Mouse (Mus musculus) midbrain, embryonic 15.5 days (tissue): ENCODE measurements around the gene Rbm4b. TPM values are rescaled to one million over a fixed set of nuclear protein-coding genes. Genes with fewer than 3 reads are reported as not detected.
A peak's percentile ranks its signal among the peaks of the same experiment; 100 is the strongest.
"Not testable (repeated sequence)": the region's sequence is repeated elsewhere in the genome, so short reads cannot be mapped to it uniquely, and the experiment has no call there.

Experiments used
- ATAC-seq: fragments of 200-750 bp; cut with Nextera tagmentation; replicated peaks from 2 replicates; pipeline ENCODE4 v1.8.0; 2017; ENCODE audit warnings: moderate TSS enrichment
- H3K27ac ChIP-seq: fragments of 300-500 bp; sonication (generic); 2 replicates; pipeline ENCODE4 v1.5.1; 2015; ENCODE audit warnings: mild to moderate bottlenecking, inconsistent platforms
- H3K27me3 ChIP-seq: fragments of 300-500 bp; sonication (generic); replicated peaks from 2 replicates; pipeline ENCODE4 v1.6.1; 2015; ENCODE audit warnings: inconsistent platforms
- H3K36me3 ChIP-seq: fragments of 300-500 bp; sonication (generic); replicated peaks from 2 replicates; pipeline ENCODE4 v1.6.1; 2015; ENCODE audit warnings: inconsistent platforms
- H3K4me1 ChIP-seq: fragments of 300-500 bp; sonication (generic); 2 replicates; pipeline ENCODE4 v1.6.1; 2015; ENCODE audit warnings: inconsistent platforms
- H3K4me2 ChIP-seq: fragments of 300-500 bp; sonication (generic); 2 replicates; pipeline ENCODE4 v1.6.1; 2015; ENCODE audit warnings: inconsistent platforms, mild to moderate bottlenecking, moderate library complexity
- H3K4me3 ChIP-seq: fragments of 300-500 bp; sonication (generic); 2 replicates; pipeline ENCODE4 v1.5.1; 2015; ENCODE audit warnings: mild to moderate bottlenecking, inconsistent platforms
- H3K9ac ChIP-seq: fragments of 300-500 bp; sonication (generic); 2 replicates; pipeline ENCODE4 v1.6.1; 2015; ENCODE audit warnings: mild to moderate bottlenecking, inconsistent platforms
- H3K9me3 ChIP-seq: fragments of 300-500 bp; sonication (generic); 2 replicates; pipeline ENCODE4 v1.6.1; 2016; ENCODE audit warnings: inconsistent platforms
- WGBS: fragments of 180-500 bp; shearing (Covaris S2); methylation state at CpG from one replicate; pipeline ENCODE4 v1.1.7; 2015; ENCODE audit warnings: mixed read lengths; 5-methylcytosine and 5-hydroxymethylcytosine counted together
- polyA plus RNA-seq: library from polyadenylated mRNA; unstranded; fragments of >200 nt; fragmentation: Nextera tagmentation; extraction: Ambion mirVana; gene quantifications from 2 replicates; pipeline ENCODE4 v1.2.1, GENCODE M21; 2015

The Rbm4b gene
- polyA plus RNA-seq, 1 experiment from 2014 or later: 180 TPM

DNA sequence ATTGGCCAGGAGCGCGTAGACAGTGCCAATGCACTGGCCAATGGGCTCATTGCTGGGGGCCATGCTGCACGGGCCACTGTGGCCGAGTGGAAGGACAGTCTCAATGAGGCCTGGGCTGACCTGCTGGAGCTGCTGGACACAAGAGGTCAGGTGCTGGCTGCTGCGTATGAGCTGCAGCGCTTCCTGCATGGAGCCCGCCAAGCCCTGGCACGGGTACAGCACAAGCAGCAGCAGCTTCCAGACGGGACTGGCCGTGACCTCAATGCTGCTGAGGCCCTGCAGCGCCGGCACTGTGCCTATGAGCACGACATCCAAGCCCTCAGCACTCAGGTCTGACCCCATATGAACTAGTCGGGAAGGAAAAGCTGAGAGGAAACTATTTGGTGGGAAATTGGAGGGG, 9.7 kb upstream of the Rbm4b start:
- Histone ChIP-seq H3K27ac (no peak overlapping the region), H3K4me3 (no peak overlapping the region), H3K4me2 (no peak overlapping the region), H3K9ac (no peak overlapping the region), H3K36me3 (peaks cover 88% of the 10 kb centered on the region), H3K27me3 (no peaks in the 10 kb centered on the region), H3K9me3 (no peaks in the 10 kb centered on the region), H3K4me1 (no peaks in the 10 kb centered on the region)
- WGBS: 89% methylated on average over 14 of the region's 14 CpGs
- ATAC-seq: no peak

DNA sequence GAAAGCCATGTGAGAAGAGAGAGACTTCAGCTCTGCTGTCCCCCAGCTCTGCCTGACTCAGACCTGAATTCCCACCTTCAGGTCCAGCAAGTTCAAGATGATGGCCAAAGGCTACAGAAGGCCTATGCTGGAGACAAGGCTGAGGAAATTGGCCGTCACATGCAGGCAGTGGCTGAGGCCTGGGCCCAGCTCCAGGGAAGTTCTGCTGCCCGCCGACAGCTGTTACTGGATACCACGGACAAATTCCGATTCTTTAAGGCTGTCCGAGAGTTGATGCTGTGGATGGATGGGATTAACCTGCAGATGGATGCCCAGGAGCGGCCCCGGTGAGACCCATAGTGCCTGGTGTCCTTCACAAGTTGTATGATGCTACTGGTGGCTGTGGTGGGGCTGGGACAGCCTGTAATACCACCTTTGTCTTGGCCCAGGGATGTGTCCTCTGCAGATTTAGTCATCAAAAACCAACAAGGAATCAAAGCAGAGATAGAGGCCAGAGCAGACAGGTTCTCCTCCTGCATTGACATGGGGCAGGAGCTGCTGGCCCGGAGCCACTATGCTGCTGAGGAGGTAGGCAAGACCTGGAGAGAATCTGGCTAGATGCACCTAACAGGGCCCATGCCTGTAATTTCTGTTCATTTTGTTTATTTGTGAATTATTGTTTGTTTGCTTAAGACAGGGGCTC, 8.5 kb upstream of the Rbm4b start:
- 94% methylated on average over 9 of the region's 9 CpGs for WGBS
- H3K9ac ChIP-seq: no peak overlapping the region

DNA sequence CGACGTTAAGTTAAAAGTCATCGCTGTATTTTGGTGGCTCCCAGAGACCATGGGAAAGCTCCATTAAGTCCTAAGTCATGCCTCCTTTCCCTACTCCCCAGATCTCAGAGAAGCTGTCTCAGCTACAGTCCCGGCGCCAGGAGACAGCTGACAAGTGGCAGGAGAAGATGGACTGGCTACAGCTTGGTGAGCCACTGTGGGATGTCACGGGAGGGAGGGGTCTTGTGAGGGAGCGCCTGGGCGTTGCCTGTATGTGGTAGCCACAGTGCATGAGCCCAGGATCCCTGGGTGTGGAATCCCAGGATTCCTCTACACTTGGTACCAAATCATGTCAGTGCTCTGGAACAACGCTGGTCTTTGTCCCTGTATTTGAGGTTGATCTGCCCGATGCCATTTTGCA, 7.8 kb upstream of the Rbm4b start:
- no peak for ATAC-seq
- no peaks in the 10 kb centered on the region for H3K27me3 ChIP-seq
- H3K27ac ChIP-seq: no peak overlapping the region
- H3K9me3 ChIP-seq: no peaks in the 10 kb centered on the region
- 91% methylated on average over 10 of the region's 10 CpGs for WGBS
- H3K36me3 ChIP-seq: peaks cover 81% of the 10 kb centered on the region
- H3K9ac ChIP-seq: no peak overlapping the region
- H3K4me3 ChIP-seq: no peak overlapping the region
- H3K4me1 ChIP-seq: no peaks in the 10 kb centered on the region
- H3K4me2 ChIP-seq: no peak overlapping the region

More for the DNA sequence above, 8.5 kb upstream of the Rbm4b start:
- Histone ChIP-seq H3K36me3 (peaks cover 85% of the 10 kb centered on the region), H3K4me1 (no peaks in the 10 kb centered on the region), H3K4me2 (no peak overlapping the region), H3K9me3 (no peaks in the 10 kb centered on the region), H3K27me3 (no peaks in the 10 kb centered on the region), H3K4me3 (no peak overlapping the region), H3K27ac (no peak overlapping the region)
- ATAC-seq: no peak

DNA sequence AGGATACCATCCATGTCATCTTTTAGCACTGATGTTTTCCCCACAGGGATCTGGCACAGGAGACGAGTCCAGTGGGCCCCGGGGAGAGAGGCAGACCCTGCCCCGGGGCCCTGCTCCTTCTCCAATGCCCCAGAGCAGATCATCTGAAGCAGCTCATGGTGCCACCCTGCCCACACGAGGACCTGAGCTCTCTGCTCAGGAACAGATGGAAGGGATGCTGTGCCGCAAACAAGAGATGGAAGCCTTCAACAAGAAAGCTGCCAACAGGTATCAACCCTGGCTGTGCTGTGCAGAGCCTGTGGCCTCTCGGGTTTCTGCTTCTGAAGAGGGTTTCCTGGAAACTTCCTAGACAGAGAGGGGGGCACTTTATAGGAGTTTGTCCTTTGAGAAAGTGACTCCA, 6.3 kb upstream of the Rbm4b start:
- Histone ChIP-seq H3K4me1 (0 out of 2 replicates have a peak, but pooled peaks cover 2% of the 10 kb centered on the region), H3K27ac (no peak overlapping the region), H3K9me3 (no peaks in the 10 kb centered on the region), H3K4me2 (no peak overlapping the region), H3K36me3 (peaks cover 70% of the 10 kb centered on the region), H3K27me3 (no peaks in the 10 kb centered on the region), H3K4me3 (no peak overlapping the region), H3K9ac (no peak overlapping the region)
- no peak for ATAC-seq
- WGBS: 87% methylated on average over 6 of the region's 6 CpGs

DNA sequence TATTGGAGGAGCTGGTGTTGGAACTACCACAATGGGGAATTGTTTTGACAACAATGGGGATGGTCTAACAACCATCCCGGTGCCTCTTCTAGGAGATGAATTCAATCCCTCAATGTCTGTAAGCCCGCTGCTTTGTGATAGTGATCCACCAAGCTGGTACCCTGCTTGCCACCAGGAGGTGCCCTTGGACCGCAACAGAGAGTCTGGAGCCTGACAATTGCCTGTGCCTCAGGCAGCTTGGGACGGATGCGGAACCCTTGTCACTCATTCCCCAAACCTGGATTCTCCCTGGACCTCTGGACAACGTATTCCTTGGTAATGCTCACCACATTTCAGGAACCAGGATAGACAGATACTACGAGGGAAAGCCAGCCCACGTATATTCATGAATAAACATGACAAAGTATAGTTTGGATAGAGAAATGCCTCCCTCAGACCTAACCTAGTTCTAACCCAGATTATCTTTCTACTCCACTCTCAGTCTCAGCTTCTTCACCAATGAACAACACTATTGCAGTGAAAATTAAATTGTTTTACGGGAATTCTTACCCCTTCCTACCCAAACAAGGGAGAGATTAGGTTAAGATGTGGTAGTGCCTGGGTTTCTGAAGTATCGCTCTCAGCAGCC, 618 bp upstream of the Rbm4b start:
- Histone ChIP-seq H3K9ac (peak overlapping the region; percentile 62), H3K4me1 (peaks cover 40% of the 10 kb centered on the region), H3K4me3 (peak overlapping the region; percentile 84), H3K27ac (peak overlapping the region; percentile 99), H3K36me3 (peaks cover 16% of the 10 kb centered on the region), H3K27me3 (no peaks in the 10 kb centered on the region), H3K4me2 (peak overlapping the region; percentile 65), H3K9me3 (no peaks in the 10 kb centered on the region)
- ATAC-seq: peak; percentile 84
- 0% methylated on average over 10 of the region's 10 CpGs for WGBS

DNA sequence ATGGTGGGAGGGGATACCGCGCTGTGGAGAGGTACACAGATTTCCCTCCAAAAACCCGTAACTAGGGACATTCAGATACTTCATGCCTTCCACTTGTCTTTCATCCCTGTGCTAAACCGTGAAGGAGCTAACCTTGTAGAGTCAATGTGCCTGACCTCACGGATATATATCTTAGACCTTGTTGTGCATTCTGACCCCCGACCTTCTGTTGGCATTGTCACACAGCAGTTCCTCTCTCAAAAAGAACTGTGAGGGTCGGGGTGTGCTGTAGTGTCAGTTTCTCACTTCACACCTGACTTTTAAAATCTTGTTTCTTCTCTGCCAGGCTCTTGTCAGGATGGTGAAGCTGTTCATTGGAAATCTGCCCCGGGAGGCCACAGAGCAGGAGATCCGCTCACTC, 624 bp downstream of the Rbm4b start:
- no peak for ATAC-seq
- H3K9me3 ChIP-seq: no peaks in the 10 kb centered on the region
- H3K4me3 ChIP-seq: peak overlapping the region; percentile 84
- H3K27ac ChIP-seq: peak overlapping the region; percentile 99
- H3K27me3 ChIP-seq: no peaks in the 10 kb centered on the region
- H3K4me1 ChIP-seq: peaks cover 52% of the 10 kb centered on the region
- peaks cover 5% of the 10 kb centered on the region for H3K36me3 ChIP-seq
- peak overlapping the region; percentile 65 for H3K4me2 ChIP-seq
- 3% methylated on average over 9 of the region's 9 CpGs for WGBS
- peak overlapping the region; percentile 90 for H3K9ac ChIP-seq

DNA sequence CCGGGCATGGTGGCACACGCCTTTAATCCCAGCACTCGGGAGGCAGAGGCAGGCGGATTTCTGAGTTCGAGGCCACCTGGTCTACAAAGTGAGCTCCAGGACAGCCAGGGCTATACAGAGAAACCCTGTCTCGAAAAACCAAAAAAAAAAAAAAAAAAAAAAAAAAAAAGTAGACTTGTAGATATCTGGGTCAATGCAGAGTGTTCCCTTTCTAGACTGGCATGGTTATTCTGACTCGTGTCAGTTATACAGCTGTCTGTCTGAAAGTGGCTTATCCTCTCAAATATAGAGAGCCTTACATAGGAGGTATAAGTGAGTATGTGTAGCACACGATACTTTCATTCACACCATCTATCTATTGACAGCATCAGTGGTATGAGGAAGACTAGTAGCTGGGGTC, 4.2 kb downstream of the Rbm4b start:
- not testable (repeated sequence) for H3K27me3 ChIP-seq, ATAC-seq, H3K9me3 ChIP-seq, H3K4me3 ChIP-seq, H3K27ac ChIP-seq, H3K9ac ChIP-seq
- Histone ChIP-seq H3K4me1 (peaks cover 71% of the 10 kb centered on the region), H3K4me2 (peak overlapping the region; percentile 89; the same call in 1 of the 2 replicates), H3K36me3 (peaks cover 17% of the 10 kb centered on the region)
- WGBS: 87% methylated on average over 8 of the region's 8 CpGs

DNA sequence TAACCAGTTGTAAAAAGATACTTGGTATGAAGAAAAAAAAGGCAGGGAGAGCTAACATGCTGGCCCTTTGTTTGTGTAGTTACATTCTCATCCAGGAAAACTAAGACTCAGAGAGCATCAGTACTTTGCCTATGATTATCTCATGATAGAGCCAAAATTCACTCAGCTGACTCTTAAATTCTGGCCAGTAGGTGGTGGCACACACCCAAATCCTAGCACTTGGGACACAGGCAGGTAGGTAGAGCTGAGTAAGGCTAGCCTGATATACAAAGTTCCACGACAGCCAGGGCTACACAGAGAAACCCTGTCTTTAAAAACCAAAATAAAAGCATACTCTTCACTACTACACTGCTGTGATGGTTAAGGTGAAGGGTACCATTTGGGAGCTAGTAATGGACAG, 6.6 kb downstream of the Rbm4b start:
- WGBS: 55% methylated on average over 1 of the region's 1 CpGs
- Histone ChIP-seq H3K4me2 (no peak overlapping the region), H3K27me3 (no peaks in the 10 kb centered on the region), H3K27ac (no peak overlapping the region), H3K9ac (no peak overlapping the region), H3K36me3 (peaks cover 31% of the 10 kb centered on the region), H3K4me3 (no peak overlapping the region), H3K9me3 (no peaks in the 10 kb centered on the region), H3K4me1 (peaks cover 65% of the 10 kb centered on the region)
- ATAC-seq: no peak

DNA sequence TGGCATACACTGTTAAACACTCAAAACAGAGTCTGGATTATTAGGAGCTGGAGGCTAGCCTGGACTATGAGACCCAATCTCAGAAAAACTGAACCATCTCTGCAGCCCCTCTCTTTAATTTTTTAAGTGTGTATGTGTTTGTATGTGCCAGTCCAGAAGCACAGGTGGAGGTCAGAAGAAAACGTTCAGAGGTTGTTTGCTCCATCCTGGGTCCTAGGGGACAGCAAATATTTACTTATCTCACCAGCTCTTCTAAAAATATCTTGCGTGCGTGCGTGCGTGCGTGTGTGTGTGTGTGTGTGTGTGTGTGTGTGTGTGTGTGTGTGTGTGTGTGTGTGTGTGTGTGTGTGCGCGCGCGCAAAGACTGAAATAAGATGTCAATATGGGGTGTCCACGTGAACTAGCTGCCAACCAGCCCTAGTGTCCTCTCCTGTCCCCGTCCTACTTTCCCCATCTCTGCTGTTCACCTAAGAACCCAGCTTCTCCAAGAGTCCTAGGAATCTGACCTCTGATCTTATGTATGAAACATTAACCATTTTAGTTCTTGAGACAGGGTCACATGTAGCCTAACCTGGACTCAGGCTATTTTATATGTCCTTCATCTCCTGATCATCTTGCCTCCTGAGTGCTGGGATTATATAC, 11.3 kb downstream of the Rbm4b start:
- Histone ChIP-seq H3K4me1 (peaks cover 23% of the 10 kb centered on the region), H3K27me3 (no peaks in the 10 kb centered on the region), H3K27ac (no peak overlapping the region), H3K4me2 (no peak overlapping the region), H3K4me3 (no peak overlapping the region), H3K9me3 (no peaks in the 10 kb centered on the region), H3K36me3 (peaks cover 51% of the 10 kb centered on the region), H3K9ac (no peak overlapping the region)
- WGBS: 94% methylated on average over 11 of the region's 12 CpGs
- no peak for ATAC-seq

DNA sequence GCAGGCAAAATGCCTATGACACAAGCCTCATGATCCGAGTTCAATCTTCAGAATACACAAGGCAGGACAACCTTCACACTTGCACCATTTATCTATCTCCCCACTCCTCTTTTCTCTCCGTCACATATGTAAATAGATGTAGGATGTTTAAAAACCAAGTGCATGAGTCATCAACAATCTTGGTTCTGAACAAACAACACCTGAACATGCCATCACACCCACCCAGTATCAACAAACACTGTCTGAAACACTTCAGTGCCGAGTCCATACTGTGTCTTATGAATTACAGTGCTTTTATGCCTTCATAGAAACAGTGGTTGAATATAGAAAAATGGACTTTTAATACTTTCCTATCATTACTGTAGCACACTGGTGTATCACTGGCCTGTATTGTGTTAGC, 16.5 kb downstream of the Rbm4b start:
- Histone ChIP-seq H3K9ac (no peak overlapping the region), H3K4me2 (no peak overlapping the region), H3K36me3 (peaks cover 46% of the 10 kb centered on the region), H3K27ac (no peak overlapping the region), H3K9me3 (no peaks in the 10 kb centered on the region), H3K4me1 (no peaks in the 10 kb centered on the region), H3K4me3 (no peak overlapping the region), H3K27me3 (no peaks in the 10 kb centered on the region)
- 85% methylated on average over 3 of the region's 3 CpGs for WGBS
- no peak for ATAC-seq

DNA sequence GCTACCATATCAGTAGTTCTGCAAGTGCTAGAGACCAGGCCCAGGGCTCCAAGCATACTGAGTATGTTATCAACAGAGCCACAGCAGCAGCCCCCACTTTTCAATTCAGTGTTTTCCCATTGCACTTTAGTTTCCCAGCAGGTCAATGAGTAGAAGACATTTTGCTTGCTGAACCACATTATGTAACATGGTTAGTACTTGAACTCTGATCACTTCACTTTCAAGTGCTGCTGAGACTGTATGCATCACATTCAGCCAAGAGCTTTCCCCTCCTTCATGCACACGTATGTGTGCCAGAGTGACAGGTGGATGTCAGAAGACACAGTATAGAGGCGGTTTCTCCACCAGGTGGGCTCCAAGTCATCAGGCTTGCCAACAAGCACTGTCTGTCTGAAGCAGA, 26.6 kb downstream of the Rbm4b start:
- H3K4me1 ChIP-seq: peaks cover 26% of the 10 kb centered on the region
- H3K9me3 ChIP-seq: no peaks in the 10 kb centered on the region
- H3K27ac ChIP-seq: no peak overlapping the region
- H3K4me3 ChIP-seq: no peak overlapping the region
- 93% methylated on average over 2 of the region's 2 CpGs for whole genome bisulfite sequencing
- no peak overlapping the region for H3K4me2 ChIP-seq
- peaks cover 30% of the 10 kb centered on the region for H3K36me3 ChIP-seq
- no peak for ATAC-seq
- H3K9ac ChIP-seq: no peak overlapping the region
- no peaks in the 10 kb centered on the region for H3K27me3 ChIP-seq

DNA sequence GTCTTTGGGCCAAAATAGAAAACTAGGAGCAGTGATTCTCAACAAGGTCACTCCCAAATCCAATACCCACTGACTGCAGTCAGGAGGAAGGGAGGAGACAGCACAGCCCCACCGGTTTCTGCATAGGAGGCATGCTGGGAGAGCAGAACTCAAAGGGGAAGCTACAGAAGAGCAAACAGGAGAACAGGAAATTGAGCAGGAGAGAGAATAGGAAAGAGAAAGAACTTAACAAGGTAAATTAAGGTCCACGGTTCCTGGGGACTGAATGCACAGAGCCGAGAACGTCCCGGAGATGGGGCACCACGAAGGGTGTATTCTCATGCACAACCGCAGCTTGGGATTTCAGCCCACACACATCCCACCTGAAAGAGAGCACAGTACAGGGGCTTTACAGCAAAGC, 28.9 kb downstream of the Rbm4b start:
- Histone ChIP-seq H3K4me1 (peaks cover 46% of the 10 kb centered on the region), H3K9ac (no peak overlapping the region), H3K36me3 (peaks cover 30% of the 10 kb centered on the region), H3K27me3 (no peaks in the 10 kb centered on the region), H3K4me2 (no peak overlapping the region), H3K9me3 (no peaks in the 10 kb centered on the region), H3K27ac (no peak overlapping the region), H3K4me3 (no peak overlapping the region)
- WGBS: 87% methylated on average over 7 of the region's 7 CpGs
- no peak for ATAC-seq
